Mouse (Mus musculus) hindbrain, embryonic 16.5 days (tissue): ENCODE measurements around the gene Srpk2. TPM values are rescaled to one million over a fixed set of nuclear protein-coding genes. Genes with fewer than 3 reads are reported as not detected.
"Not testable (repeated sequence)": the region's sequence is repeated elsewhere in the genome, so short reads cannot be mapped to it uniquely, and the experiment has no call there.

ENCODE experiments used
- ATAC-seq: fragments of 200-750 bp; cut with Nextera tagmentation; 2 replicates; pipeline ENCODE4 v1.8.0; 2017; ENCODE audit warnings: moderate TSS enrichment, moderate library complexity
- H3K27ac ChIP-seq: fragments of 300-500 bp; sonication (generic); 2 replicates; pipeline ENCODE4 v1.5.1; 2014; ENCODE audit warnings: low read depth, mild to moderate bottlenecking, control low read depth, low read length, moderate library complexity
- H3K27me3 ChIP-seq: fragments of 300-500 bp; sonication (generic); replicated peaks from 2 replicates; pipeline ENCODE4 v1.6.1; 2014; ENCODE audit warnings: low read length; ENCODE audit not compliant: control insufficient read depth, insufficient read depth
- H3K36me3 ChIP-seq: fragments of 300-500 bp; sonication (generic); 2 replicates; pipeline ENCODE4 v1.6.1; 2014; ENCODE audit warnings: mild to moderate bottlenecking, low read length, moderate library complexity, mixed read lengths; ENCODE audit not compliant: control insufficient read depth, insufficient read depth
- H3K4me1 ChIP-seq: fragments of 300-500 bp; sonication (generic); 2 replicates; pipeline ENCODE4 v1.6.1; 2014; ENCODE audit warnings: low read depth, low read length; ENCODE audit not compliant: control insufficient read depth, insufficient read depth
- H3K4me2 ChIP-seq: fragments of 300-500 bp; sonication (generic); 2 replicates; pipeline ENCODE4 v1.6.1; 2014; ENCODE audit warnings: mild to moderate bottlenecking, low read length, control low read depth, moderate library complexity
- H3K4me3 ChIP-seq: fragments of 300-500 bp; sonication (generic); 2 replicates; pipeline ENCODE4 v1.5.1; 2014; ENCODE audit warnings: mild to moderate bottlenecking, low read length, control low read depth, moderate library complexity
- H3K9ac ChIP-seq: fragments of 300-500 bp; sonication (generic); 2 replicates; pipeline ENCODE4 v1.6.1; 2014; ENCODE audit warnings: low read depth, mild to moderate bottlenecking, control low read depth, low read length, moderate library complexity
- H3K9me3 ChIP-seq: fragments of 300-500 bp; sonication (generic); 2 replicates; pipeline ENCODE4 v1.6.1; 2014; ENCODE audit warnings: mild to moderate bottlenecking, low read length, moderate library complexity; ENCODE audit not compliant: control insufficient read depth
- WGBS: fragments of 180-500 bp; shearing (Covaris S2); extraction: QIAGEN DNeasy Blood & Tissue Kit; methylation state at CpG from one replicate; pipeline ENCODE4 v1.1.7; 2014; 5-methylcytosine and 5-hydroxymethylcytosine counted together
- polyA plus RNA-seq: library from polyadenylated mRNA; unstranded; fragments of >200 nt; fragmentation: Nextera tagmentation; extraction: Ambion mirVana; gene quantifications from 2 replicates; pipeline ENCODE4 v1.2.1, GENCODE M21; 2015

The Srpk2 gene
- polyA plus RNA-seq: 103 and 108 TPM in 2 replicates

DNA sequence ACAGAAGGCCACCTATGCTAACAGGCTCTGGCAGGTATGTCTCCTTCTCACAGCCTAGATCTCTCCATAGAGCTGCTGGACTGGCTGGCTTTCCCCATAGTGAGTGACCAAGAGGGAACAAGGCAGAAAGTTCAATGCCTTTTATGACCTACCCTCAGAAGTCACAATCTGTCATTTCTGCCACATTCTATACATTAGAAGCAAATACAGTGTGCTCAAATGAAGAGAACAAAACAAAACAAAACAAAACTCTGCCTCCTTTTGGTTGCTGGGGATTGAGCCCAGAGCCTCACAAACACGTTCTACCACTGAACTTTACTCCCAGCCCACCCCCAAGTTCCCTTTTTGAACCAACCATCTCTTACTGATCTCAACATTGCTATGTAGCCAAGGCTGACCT lies at the start of gene Srpk2:
Gene Srpk2 (minus strand): TSS at position 101 of the 400 bp plus-strand sequence.
- Histone ChIP-seq H3K4me3 (no peak within 1 kb of the TSS), H3K36me3 (no peaks in the 10 kb centered on the region), H3K27me3 (no peaks in the 10 kb centered on the region), H3K9me3 (no peaks in the 10 kb centered on the region), H3K9ac (no peak within 1 kb of the TSS), H3K4me2 (no peak within 1 kb of the TSS), H3K27ac (no peak within 1 kb of the TSS), H3K4me1 (no peaks in the 10 kb centered on the region)
- 76% methylated on average over 1 of the region's 1 CpGs for WGBS
- no peak for ATAC-seq

DNA sequence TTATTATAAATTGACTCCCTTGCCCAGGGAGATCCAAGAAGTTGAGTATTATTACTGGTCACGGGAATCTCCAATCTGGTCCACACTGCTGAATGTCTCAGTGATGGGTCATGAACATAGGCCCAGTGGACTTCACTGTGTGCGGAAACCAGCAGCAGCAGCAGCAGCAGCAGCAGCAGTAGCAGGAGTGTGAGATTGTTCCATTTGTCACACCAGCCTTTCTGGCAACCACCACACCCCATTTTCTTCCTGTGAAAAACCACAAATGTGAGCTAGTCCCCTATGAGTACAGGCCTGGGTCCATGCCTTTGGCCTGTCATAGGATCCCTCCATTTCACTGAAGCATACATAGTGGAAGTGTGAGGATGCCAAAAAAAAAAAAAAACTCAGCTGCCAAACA lies 37.5 kb upstream of the Srpk2 start:
- WGBS: 92% methylated on average over 2 of the region's 2 CpGs
- no peaks in the 10 kb centered on the region for H3K36me3 ChIP-seq
- no peak for ATAC-seq

DNA sequence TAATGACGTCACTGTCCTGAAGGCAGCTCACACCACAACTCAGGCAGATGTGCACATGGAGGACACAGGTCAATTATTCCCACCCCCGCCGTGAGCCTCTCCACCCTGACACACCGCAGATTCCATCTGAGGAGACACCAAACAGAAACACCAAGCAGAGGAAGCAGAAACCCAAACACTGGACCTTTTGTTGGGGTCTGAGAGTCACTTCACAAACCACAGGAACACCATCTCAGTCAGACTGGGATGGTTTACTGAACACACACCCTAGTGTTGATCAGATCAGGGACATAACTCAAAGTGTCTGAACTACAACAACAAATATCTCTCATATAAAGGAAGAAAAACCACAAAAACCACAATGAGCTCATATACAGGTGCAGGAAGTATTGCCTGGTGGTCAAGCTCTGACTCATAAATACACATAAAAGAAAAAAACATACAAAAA lies 34.5 kb upstream of the Srpk2 start:
- H3K4me3 ChIP-seq: no peak overlapping the region

More for the DNA sequence above, 37.5 kb upstream of the Srpk2 start:
- Histone ChIP-seq H3K4me3 (no peak overlapping the region), H3K27me3 (no peaks in the 10 kb centered on the region), H3K4me2 (no peak overlapping the region), H3K9ac (no peak overlapping the region), H3K27ac (no peak overlapping the region), H3K9me3 (0 out of 2 replicates have a peak, but pooled peaks cover 2% of the 10 kb centered on the region), H3K4me1 (no peaks in the 10 kb centered on the region)

DNA sequence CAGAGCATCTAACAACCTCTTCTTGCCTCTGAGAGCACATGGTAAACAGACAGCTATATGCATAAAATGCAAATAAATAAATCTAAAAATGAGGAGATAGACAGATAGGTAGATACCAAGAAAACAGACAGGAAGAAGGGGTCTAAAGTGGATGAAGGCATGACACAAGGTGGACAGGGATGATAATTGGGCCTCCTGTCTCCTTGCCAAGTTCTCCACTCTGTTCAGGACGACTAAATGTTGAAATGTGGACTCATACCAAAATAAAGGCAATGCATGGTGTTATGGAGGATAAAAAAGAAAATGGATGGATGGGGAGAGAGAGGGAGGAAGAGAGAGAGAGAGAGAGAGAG lies 33.7 kb upstream of the Srpk2 start:
- Histone ChIP-seq H3K36me3 (no peaks in the 10 kb centered on the region), H3K27me3 (no peaks in the 10 kb centered on the region), H3K9me3 (no peaks in the 10 kb centered on the region), H3K4me2 (no peak overlapping the region), H3K9ac (no peak overlapping the region), H3K4me3 (no peak overlapping the region), H3K4me1 (no peaks in the 10 kb centered on the region), H3K27ac (no peak overlapping the region)
- ATAC-seq: no peak
- WGBS: 73% methylated on average over 1 of the region's 1 CpGs

More for the DNA sequence above, 34.5 kb upstream of the Srpk2 start:
- H3K36me3 ChIP-seq: no peaks in the 10 kb centered on the region
- no peak overlapping the region for H3K9ac ChIP-seq
- no peak overlapping the region for H3K27ac ChIP-seq
- no peaks in the 10 kb centered on the region for H3K27me3 ChIP-seq
- H3K4me1 ChIP-seq: no peaks in the 10 kb centered on the region
- H3K9me3 ChIP-seq: no peaks in the 10 kb centered on the region
- H3K4me2 ChIP-seq: no peak overlapping the region
- ATAC-seq: no peak
- WGBS: 79% methylated on average over 4 of the region's 4 CpGs

DNA sequence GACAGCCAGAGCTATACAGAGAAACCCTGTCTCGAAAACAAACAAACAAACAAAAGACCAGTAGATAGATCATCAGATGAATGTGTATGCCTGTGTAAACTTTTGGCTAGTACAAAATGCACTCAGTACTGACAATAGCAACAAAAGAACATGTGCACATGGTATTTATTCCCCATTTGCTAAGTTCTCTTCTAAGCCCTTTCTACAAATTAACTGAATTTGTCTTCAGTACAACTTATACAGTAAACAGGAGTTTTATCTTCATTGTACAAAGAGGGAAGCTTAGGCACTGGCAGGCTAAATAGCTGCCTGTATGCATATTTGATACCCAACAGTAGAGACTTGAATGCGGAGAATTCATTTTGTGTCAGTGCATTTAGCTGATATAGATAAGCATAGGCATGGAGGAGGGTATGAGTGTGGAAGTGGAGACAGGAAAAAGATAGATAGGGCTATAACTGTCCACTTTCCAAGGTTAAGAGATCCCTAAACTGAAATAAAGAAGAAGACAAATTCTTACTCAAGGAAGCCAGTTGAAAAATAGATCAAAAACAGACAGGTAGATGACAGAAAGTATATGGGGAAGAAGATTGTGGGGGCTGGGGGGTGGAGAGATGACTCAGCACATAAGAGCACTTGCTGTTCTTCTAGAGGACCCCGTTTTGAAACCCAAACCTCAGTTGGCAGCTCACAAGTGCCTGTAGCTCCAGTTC lies 33.2 kb upstream of the Srpk2 start:
- Histone ChIP-seq H3K9ac (no peak overlapping the region), H3K4me1 (peaks cover 2% of the 10 kb centered on the region; the same call in 1 of the 2 replicates), H3K27me3 (no peaks in the 10 kb centered on the region), H3K9me3 (no peaks in the 10 kb centered on the region), H3K4me3 (no peak overlapping the region), H3K4me2 (no peak overlapping the region), H3K36me3 (no peaks in the 10 kb centered on the region), H3K27ac (no peak overlapping the region)
- no peak for ATAC-seq
- 79% methylated on average over 3 of the region's 3 CpGs for WGBS

DNA sequence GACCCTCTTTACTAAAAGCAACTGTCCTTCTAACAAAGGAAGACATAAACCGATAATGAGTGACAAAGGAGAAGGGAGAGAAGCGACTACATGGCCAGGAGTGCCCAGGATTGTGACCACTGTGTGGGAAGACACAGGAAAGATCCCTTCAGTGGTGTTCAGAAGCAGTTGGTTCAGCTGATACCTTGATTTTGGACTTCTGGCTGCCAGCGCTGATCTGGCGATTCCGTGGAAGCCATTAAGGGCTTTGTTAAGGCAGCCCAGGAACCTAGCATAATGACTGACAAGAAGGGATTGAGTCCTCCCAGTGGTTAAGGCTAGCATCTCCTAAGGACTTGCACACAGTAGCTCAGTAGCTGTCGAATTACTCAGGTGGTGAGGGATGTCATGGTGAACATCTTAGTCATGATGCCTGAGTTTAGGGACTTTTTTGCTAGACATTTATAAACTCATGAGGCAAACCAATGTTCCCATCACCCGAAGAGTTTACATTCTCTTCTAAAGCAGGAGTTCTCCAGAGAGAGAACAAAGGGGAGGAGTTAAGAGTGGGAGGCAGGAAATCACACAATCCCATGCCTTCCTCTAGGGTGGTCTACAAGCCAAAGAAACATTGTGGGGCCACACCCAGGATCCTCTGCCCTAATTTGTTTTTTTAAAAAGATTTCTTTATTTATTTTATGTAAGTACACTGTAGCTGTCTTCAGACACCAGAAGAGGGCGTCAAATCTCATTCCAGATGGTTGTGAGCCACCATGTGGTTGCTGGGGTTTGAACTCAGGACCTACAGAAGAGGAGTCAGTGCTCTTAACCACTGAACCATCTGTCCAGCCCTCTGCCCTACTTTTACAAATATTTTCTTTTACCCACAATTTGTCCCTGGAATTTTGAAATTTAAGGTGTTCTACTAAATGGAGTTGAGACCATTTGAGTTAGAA lies 29.3 kb upstream of the Srpk2 start:
- Histone ChIP-seq H3K4me2 (no peak overlapping the region), H3K4me3 (no peak overlapping the region), H3K27me3 (no peaks in the 10 kb centered on the region), H3K4me1 (peaks cover 2% of the 10 kb centered on the region; the same call in 1 of the 2 replicates), H3K9me3 (peaks cover 5% of the 10 kb centered on the region; the same call in 1 of the 2 replicates), H3K36me3 (peaks cover 9% of the 10 kb centered on the region), H3K9ac (no peak overlapping the region), H3K27ac (no peak overlapping the region)
- no peak for ATAC-seq
- 92% methylated on average over 8 of the region's 8 CpGs for WGBS

DNA sequence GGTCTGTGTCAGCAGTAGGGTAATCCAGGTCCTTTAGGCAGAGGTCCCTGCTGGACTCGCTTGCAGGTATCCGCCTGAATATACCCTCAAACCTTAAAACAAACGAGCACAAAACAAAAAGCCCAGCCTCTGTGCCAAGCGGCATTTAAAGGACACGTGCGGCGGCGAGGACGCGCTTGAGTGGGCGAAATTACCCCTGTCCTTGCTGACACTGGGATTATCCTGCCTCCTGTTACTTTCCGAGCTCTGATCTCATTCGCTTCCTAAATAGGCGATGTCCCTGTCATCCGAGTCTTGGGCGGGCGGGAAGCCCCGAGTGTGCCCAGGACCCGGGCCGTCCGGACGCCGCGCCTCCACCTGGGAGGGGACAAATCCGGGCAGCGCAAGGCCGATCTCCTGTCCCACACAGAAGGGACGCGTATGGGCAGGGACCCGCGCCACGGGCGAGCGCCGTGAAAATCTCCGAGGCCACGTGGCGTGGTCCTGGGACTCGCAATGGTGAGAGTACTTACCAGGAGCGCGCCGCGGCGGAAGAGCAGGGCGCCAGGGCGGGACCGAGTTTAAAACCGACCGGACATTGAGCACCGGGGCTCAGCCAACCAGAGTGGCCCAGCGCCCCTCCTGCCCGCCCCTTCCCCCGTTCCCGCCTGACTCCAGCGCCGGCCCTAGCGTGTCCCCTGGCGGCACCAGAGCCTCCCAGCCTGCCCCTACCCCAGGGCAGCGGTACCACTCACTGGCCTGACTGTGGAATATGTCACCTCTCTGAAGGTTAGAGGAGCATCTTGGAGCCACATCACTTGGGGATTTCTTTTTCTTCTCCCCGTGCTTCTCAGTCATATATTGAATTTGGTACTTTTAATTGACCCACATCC lies 27.9 kb upstream of the Srpk2 start:
- H3K27ac ChIP-seq: peak overlapping the region; percentile 52; the same call in 1 of the 2 replicates

DNA sequence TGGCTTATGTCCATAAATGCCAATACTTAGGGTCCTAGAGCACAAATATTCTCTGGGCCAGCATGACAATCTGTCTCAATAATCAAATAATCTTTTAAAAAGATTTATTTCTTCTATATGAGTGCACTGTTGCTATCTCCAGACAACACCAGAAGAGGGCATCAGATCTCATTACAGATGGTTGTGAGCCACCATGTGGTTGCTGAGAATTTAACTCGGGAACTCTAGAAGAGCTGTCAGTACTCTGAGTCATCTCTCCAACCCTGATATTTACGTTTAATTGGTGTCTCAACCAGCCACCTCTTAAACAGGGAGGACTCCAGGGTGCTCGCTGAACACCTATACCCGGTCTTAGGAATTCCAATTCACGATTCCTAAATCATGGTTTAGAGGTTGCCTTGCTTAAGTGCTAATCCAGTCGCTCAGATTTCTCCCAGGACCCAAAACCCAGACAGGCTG lies 27.3 kb upstream of the Srpk2 start:
- WGBS: 42% methylated on average over 6 of the region's 6 CpGs
- H3K4me1 ChIP-seq: not testable (repeated sequence)
- H3K27ac ChIP-seq: peak overlapping the region; percentile 52; the same call in 1 of the 2 replicates

More for the DNA sequence above, 27.9 kb upstream of the Srpk2 start:
- WGBS: 3% methylated on average over 49 of the region's 60 CpGs
- peaks cover 11% of the 10 kb centered on the region for H3K36me3 ChIP-seq
- H3K9ac ChIP-seq: peak overlapping the region; percentile 73
- peak; percentile 98 for ATAC-seq
- H3K4me1 ChIP-seq: peaks cover 2% of the 10 kb centered on the region; the same call in 1 of the 2 replicates
- peak overlapping the region; percentile 77 for H3K4me2 ChIP-seq
- peak overlapping the region; percentile 72 for H3K4me3 ChIP-seq
- no peaks in the 10 kb centered on the region for H3K27me3 ChIP-seq
- peaks cover 12% of the 10 kb centered on the region for H3K9me3 ChIP-seq

More for the DNA sequence above, 27.3 kb upstream of the Srpk2 start:
- H3K27me3 ChIP-seq, ATAC-seq: not testable (repeated sequence)
- peak overlapping the region; percentile 77 for H3K4me2 ChIP-seq
- H3K36me3 ChIP-seq: peaks cover 14% of the 10 kb centered on the region
- H3K4me3 ChIP-seq: peak overlapping the region; percentile 72
- peaks cover 17% of the 10 kb centered on the region for H3K9me3 ChIP-seq
- peak overlapping the region; percentile 73 for H3K9ac ChIP-seq
